Mouse (Mus musculus) monocyte, adult 2 months (primary cell): ENCODE data around the gene Pik3r5.

ENCODE experiments used
- DNase-seq, 2 experiments: peaks; one replicate each; pipeline ENCODE4 v3.0.0; 2022; ENCODE audit warnings: low spot score in 2 of 2, low read depth in 1 of 2

The Pik3r5 gene

DNA sequence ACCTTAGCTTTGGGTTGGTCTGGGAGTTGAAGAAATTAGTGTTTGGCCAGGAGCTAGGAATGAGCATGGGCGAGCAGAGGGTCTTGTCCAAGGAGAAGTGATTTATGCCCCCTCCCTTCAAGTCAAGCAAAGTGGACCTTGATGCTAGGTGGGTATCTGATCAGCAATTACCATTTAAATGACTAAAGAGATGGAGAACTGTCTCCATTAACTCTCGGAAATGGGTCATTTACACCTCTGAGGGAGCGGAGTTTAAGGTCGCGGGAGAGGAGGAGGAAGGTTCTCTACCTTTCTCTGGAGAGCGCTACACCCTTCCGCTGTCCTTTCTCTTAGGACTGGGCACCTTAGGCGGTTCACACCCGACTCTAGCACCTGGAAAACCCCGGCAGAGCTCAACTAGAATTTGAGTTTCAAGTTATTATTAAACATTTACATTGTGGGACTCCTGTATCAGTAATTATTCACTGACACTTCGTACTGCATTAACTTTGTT lies 31.1 kb upstream of the Pik3r5 start, which contains the start of gene Ntn1:
Gene Ntn1 (minus strand): TSS at position 97 of the 493 bp plus-strand sequence.
- no peak for DNase-seq

DNA sequence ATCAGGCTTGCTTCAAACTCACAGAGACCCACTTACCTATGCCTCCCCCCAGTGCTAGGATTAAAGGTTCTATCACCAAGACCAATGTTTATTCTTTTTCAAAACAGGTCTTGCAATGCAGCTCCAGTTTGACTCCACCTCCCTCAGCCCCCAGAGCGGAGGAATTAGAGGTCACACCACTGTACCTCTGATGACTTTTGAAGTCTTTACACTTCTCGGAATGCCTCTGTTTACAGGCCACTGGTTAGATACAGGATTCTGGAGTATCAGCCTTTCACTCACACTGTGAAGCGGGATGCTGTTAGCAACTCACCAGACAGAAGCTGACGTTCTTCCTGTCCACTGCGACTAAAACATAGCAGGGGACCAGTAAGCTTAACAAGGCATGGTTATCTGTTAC lies 30.5 kb upstream of the Pik3r5 start:
- no peak for DNase-seq

DNA sequence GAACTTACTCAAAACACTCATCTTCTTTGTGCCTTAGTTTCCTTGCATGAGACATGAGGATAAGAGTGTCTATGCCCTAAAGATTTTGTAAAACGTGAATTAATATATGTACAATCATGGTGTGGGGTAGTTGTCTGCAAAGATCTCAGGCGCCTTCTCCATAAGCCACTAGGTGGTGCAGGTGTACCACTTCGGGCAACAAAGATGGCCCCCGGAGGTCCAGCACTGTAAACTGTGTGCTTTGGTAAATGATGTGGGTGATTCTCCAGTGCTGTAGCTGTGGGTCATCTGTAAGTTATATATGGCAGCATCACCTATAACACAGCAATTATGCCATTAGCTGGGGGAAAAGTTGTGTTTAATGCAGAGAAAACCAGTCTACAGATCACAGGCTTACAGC lies 27.7 kb upstream of the Pik3r5 start:
- no peak for DNase-seq

DNA sequence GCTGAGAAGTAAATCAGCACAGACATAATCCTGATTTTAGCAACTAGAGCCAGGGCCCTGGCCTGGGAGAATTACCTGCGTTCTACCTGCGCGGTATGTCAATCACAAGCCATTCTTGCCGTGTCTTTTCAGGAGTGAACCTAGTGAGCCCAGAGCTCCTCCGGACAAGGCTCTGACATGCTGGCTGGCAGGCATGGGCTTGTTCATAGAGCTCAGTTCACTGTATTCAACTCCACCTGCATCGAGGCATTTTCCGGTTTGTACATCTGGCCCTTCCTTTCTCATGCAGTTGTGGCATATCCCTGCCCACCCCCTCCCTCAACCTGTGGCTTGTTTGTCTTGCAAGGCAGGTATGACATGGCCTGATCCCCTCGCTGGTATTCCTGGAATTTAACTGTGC lies 26.3 kb upstream of the Pik3r5 start:
- no peak for DNase-seq

DNA sequence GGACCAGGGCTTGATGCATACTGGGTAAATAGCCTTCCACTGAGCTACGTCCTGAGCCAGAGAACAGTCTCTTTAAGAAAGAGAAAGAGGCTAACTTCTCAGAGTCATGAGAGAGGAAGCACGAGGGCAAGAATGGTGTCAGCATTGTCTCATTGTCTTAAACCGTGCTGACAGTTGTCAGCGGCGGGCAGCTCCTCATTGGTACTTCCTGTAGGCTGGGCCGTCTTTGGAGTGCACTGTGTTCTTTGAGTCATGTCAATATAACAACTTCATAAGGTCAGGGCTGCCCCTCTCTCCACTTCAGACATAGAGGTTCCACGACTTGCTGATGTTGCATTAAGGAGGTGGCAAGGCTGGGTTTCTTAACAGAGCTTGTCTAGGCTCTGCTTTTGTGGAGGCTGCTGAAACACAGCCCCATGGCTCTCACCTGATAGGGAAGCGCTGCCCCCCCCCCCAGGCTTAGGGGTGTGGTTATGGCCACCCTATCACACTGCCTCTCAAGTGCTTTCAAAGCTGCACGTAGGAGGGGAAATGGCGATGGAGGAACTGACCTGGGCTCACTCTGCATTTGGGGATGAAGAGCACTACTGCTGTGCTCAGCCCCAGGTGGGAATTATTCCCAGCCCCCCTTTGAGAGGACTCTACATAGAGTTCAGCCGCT lies 24.5 kb upstream of the Pik3r5 start:
- no peak for DNase-seq

DNA sequence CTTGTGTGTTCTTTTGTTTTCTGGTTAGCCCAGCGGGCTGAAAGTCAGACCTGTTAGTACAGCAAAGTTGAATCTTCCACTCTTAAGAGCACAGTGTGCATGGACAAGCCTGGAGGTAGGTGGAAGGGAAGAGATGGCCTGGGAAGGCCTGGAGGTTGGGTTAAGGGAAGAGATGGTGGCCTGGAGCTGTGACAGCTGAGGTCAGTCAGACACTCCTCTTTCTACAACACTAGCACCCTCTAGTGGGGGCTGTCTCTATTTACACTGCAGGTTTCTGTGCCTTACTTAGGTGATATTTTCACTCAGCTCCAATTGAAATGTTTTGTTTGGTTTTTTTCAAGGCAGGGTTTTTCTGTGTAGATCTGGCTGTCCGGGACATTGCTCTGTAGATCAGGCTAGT lies 23.8 kb upstream of the Pik3r5 start:
- peak in 1 of 2 experiments; percentile 37 for DNase-seq

DNA sequence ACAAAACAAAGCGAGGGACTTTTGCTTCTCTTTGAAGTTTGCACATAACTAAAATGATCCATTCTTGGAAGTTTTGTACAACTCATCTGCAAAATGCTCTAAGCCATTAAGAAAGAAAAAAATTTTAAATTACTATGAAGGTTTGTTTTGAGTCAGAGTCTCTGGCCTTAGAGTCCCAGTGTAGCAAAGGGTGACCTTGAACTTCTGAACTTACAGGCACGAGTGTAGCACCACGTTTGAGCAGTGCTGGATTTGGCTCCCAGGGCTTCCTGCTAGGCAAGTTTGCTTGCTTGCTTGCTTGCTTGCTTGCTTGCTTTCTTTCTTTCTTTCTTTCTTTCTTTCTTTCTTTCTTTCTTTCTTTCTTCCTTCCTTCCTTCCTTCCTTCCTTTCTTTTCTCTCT lies 14.9 kb upstream of the Pik3r5 start:
- no peak for DNase-seq

DNA sequence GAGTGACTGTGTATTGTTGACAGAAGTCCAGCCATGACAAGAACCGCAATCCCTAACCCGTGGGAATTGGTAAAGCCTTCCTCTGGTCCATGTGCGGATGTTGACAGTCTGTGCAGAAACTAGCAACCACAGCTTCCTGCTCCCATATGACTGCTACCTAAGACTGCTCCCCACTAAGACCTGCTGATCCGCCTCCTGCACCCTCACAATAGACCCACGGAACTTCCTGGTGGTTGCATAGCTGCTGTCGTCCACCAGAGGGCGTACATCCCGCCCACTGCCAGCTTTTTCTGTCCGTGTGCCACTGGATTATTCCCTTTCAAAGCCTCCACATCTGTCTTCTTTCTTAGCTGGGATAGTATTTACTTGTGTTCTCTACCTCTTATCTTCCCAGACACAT lies 14.1 kb upstream of the Pik3r5 start:
- DNase-seq = peak in 1 of 2 experiments; percentile 60

DNA sequence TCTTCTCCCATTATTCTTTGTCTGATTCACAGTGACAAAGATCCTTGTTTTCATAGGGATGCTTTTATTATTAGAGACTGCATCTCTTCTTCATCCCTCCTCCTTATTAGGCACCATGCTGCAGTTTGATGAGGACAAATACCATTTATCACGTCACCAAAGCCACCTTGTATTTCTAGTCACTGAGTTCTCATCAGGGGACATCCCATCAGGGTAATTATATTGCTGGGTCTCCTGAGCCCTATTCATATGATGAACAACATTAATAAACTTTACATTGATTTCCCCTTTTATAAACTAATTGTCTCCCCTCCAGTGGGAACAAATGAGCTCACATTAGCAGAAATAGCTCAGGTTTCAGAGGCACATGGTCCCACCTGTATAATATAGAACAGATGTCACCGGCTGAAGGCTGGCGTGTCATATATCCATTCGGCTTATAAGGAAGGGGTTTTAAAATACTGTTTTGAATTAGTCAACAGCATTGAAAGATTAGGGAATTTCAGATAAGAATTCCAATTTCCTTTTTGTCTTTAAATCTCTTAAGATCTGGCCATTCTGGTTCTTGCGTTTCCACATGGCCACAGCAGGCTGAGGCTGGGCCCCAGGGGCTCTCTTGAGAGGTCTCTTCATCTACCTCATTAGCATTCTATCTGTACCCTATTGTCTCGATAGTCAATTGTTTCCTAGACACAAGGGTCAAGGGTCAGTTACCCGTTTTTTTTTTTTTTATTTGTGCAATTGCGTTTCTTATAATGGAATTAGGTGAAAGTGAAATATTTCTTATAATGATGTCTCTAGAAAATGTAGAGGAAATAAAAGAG lies 6.2 kb upstream of the Pik3r5 start:
- no peak for DNase-seq

DNA sequence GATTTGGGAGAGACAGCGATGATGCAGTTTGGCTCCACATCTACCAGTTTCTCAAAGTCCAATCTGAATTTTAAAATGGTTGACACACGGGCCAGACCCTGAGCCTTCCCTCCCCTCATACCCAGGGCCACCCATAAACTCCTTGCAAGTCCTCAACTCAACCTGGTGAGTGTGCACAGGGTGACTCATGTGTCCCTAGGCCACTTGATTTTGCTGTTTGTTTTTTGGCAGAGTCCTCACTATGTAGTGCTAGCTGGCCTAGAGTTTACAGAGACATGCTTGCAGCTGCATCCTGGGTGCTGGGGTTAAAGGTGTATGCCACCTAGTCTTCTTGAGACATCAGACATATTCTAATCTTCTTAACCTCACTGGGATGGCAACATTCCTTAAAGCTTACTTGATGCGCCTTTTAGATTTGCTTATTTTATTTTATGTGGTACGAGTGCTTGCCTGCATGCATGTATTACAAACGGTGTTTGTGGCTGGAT lies 4.8 kb upstream of the Pik3r5 start:
- DNase-seq = no peak

DNA sequence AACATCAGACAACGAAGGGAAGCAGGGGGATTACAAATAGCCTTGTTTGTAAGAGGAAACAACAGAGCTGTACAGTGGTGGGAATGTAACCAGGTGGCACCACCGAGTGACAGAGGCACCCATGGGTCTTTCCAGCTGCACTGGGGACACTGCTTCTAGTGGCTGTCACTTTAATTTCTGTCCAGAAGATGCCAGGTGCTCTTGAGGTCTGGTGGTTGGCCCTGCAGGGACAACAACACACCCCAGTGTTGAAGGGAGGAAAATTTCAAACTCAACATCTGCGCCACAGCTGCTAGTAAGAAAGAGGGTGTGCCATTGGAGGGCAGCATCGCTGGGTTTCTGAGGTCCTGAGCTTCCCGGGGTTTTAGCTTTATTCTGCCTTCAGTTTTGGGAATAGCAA lies 1.3 kb upstream of the Pik3r5 start:
- DNase-seq = no peak

DNA sequence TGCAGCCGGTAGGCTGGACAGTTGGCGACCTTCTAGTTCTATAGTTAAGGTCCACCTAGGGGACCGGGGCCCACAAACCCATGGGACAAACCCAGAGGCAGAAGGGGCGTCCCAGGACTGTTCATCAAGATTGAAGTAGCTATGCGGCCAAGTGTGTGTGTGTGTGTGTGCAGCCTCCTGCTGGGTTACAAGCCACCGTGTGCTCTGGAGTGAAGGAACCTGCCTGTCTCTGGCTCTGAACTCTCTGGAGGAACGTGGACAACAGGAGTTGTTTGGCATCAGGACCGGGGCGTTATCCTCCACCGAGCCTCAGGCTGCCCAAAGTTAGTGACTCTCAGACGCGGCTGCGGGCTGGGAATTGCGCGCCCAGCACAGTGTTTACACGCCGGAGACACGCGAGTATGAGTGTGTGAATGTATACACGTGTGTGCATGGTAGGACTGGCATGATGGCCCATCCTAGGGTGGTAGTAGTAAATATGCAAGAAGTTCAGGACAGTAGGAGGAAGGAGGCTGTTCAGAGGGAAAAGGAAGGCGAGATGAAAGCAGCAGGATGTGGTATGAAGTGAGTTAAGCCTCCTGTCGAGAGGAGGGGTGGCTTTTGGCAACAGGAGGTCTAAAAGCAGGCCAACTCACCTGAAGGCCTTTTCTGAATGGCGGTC lies 570 bp downstream of the Pik3r5 start:
- no peak for DNase-seq

DNA sequence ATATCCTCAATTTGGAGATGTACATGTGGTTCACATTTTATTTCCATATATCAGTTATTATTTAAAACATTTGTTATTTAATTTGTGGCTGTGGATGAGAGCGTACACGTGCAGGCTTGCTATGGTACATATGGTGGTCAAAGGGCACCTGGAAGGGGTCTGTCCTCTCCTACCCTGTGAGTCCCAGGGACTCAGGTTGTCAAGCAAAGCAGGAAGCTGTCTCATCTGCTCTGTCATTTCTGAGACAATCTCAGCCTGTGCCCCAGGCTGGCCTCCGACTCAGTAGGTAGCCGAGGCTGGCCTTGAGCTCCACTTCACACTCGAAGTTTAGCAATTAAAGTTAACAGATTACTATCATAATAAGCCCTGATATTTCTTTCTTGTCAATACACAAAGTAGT lies 1.6 kb downstream of the Pik3r5 start:
- no peak for DNase-seq

DNA sequence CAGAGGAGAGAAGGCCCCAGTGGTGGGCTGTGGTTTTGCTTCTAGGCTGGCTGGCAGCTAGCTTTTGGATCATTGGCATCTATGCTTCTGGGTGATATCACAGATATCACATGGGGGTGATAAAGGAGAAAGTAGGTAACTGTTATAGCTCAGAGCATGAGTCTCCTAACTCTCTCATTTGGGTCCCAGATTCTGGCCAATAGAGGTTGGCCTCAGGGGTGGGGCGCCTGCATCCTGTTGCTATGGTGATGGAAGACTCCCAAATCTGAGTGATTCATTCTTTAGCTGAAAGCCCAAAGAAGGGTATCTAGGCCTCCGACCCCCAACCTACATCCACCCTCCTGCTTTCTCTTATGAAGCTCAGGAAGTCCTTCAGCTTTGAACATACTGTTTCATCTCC lies 2.8 kb downstream of the Pik3r5 start:
- DNase-seq = no peak

DNA sequence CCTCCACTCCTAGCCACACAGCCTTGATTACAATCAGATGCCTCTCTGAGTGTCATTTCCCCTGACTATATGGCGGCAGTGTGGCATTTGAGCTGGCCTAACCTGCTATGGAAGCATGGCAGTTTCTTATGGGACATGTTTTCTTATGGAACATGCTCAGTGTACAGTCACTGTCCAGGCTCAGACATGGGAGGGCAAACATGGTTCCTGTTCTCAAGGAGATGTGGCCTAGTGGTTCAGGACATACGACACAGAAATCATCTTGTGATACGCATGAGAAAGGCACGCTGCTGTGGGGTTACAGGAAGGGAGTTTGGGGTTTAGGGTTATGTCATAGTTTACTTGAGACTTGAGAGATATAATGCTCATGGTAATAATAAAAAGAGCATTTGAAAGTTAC lies 3.7 kb downstream of the Pik3r5 start:
- DNase-seq = no peak

DNA sequence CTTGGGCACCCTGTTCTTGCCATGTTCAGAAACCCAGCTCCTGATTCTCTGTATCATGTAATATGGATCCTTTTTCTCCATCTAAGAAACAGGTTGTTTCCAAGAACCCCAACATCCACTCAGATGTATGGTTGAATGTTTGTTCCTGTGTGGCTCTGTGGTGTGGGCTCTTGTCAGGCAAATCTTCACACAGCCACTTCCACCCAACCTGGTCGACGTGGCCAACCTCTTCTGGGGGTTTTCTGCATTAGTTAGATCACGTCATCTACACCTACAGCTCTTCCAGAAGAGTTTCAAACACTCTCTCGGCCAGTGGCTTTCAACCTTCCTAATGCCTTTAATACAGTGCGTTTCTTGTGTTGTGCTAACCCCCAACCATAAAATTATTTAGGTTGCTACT lies 4.5 kb downstream of the Pik3r5 start:
- no peak for DNase-seq

DNA sequence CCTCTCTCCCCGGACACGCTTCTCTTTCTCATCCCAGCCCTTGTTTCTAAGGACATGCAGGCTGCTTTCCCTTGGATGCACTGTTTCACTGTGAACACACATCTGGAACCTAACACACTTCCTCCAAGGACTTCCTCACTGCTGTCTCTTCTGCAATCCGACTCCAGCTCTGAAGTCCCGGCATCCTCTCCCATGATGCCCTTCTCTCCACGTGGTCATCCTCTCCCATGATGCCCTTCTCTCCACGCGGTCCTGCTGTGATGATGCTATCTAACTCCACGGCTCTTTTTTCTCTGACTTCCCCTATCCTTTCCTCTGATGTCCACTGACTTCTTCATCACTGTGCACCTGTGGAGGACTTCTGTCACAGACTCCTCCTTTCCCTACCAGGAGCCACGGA lies 8.2 kb downstream of the Pik3r5 start:
- DNase-seq = no peak

DNA sequence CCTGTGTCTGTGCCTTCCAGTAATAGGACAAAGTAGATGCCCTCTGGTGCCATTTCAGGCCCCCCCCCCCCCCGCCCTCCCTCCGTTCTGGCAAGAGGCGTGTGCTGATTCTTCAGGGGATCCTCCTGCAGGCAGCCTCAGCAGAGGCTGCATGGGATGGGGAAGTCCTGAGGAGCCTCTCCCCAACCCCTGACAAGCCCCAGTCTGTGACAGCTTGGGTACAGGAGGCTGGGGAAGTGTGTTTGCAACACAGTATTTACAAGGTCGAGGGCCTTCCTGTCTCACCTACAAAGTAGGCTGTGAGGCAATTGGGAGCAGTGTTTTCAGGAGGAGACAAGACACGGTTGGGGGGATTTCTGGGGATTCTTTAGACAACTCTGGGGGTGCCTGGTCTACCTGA lies 9.0 kb downstream of the Pik3r5 start:
- no peak for DNase-seq

DNA sequence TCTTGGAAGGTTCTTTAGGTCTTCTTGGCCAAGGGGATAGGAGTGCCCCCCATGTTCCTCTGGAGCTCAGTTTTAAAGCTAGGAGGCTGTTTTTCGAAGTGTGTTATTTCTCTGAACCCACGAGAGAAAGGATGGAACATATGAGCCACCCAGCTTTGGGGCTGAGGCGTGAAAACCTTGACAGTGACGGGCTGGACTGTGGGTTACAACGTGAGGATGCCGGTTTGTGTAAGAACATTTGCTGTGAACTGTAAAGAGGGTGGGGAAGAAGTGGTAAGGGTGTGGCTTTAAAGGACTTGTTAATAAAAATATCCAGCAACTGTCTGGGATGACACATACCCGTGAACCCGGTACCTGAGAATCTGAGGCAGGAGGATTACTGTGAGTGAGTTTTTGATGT lies 10.4 kb downstream of the Pik3r5 start:
- no peak for DNase-seq

DNA sequence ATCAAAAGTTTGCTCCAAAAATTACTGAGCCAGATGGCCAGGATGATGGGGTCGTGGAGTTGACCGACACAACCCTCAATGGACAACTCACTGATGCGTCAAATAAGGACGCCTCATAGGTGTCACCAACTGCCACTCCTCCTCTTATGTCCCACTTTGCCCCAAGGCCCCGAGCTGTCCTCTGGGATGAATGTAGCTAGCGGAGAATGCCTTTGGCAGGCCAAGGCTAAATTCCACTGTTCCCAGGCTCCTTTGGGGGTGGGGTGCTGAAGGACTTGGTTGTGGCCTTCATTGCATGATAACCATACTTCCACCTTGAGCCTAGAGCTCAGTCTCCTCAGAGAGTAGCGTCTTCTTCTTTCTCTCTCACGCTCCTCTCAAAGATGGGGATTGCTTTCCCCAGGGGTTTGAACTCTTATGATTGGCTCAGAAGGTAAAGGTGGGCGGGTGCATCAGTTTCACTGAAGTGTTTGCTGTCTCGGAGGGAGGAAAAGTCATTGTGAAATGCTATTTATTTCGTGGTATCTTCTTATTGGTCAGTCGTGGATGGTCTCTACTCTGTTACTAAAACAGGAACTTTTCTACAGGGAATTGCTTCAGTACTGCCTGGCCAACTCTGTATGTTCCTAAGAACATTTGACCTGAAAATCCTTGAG lies 11.2 kb downstream of the Pik3r5 start:
- DNase-seq = peak in 1 of 2 experiments; percentile 53

DNA sequence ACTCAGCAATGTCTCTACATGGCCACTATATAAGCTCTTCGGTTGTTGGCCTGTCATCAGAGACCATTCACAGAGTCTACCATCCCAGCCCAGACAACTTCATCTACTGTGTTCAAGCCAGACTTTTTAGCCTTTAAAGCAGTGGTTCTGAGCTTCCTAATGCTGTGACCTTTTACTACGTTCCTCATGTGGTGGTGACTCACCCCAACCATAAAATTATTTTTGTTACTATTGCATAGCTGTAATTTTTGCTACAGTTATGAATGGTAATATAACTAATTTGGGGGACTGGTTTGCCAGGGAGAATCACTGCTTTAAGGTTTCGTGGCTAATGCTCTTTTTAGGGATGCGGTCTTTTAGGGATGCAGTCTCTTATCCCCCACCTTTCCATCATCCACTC lies 14.0 kb downstream of the Pik3r5 start:
- DNase-seq = no peak
